Mouse (Mus musculus) CD4-positive, CD25-positive, alpha-beta regulatory T cell, adult 2 months (primary cell): Measurements from ENCODE around the gene Olfr1248.
"Not testable (repeated sequence)": the region's sequence is repeated elsewhere in the genome, so short reads cannot be mapped to it uniquely, and the experiment has no call there.

ENCODE experiments used
- DNase-seq: peaks from one replicate; pipeline ENCODE4 v3.0.0-alpha.2; 2012; ENCODE audit warnings: low read depth, low spot score

Olfr1248 gene

DNA sequence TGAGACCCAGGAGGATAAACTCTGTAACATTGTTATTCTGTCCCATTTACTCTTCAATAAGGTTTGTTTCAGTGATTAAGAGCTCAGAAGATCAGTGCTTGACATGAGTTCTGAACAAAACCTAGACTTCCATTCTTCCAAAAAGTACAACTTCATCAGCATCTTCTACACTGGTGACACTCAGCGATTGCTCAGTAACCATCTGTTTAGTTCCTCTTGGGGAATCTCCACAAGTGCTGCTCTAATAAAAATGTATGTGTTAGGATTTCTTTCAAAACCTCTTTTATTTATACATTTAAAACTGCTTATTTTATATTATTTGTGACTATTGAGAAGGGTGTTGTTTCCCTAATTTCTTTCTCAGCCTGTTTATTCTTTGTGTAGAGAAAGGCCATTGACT is at the start of gene Olfr1248:
Gene Olfr1248 (minus strand): TSS at position 101 of the 400 bp plus-strand sequence.
- DNase-seq, result not testable (repeated sequence)

- DNase-seq, result no peak
Observed at GRCm38 (mm10) chr2:89661367-89661766, 43.3 kb upstream of the Olfr1248 start, which contains the start of gene Olfr1250. Gene Olfr1250 (minus strand): TSS chr2:89661467.

DNA sequence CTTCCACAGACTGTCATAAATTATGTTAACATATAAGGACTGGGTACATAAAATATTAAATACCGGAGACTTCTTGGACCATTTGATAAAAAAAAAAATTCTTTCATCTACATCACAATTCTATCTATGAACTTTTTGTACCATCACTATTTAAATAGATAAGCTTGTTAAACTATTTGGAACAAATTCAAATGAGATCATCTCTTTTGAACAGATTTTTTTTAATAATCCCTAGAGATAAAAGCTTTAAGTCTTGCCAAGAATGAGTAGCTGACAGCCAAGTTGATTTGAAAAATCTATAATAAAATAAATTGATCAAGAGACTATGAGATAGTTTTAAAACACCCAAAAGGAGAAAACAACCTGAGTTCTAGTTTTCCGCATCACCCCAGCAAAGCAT is 16.8 kb upstream of the Olfr1248 start, which contains the start of gene Olfr1249:
Gene Olfr1249 (minus strand): TSS at position 101 of the 400 bp plus-strand sequence.
- DNase-seq, result no peak

- DNase-seq, result no peak
Observed at GRCm38 (mm10) chr2:89614030-89614429, 4.0 kb downstream of the Olfr1248 start, which contains the start of gene Olfr1247. Gene Olfr1247 (minus strand): TSS chr2:89614130.

DNA sequence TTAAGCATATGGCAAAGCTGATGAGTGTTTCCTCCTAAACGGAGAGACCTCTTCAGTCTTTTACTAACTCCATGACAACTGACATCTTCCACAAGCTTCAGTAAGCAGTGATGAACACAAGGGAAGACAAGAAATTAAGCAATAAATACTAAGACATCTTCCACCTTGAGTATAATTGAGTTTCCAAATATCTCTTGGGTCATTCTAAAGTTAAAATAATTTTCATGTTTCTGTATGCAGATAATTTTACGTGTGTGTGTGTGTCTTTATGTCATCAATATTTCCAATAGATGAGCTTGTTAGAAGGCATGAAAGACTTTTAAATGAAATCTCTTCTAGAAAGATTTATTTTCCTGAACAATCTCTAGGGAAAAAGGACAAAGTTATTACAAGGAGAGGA is 25.0 kb downstream of the Olfr1248 start, which contains the start of gene Olfr1246:
Gene Olfr1246 (minus strand): TSS at position 101 of the 400 bp plus-strand sequence.
- DNase-seq, result no peak

GRCm38 (mm10) chr2:89578347-89578746 is 39.7 kb downstream of the Olfr1248 start, which contains the start of gene Olfr1245:
Gene Olfr1245 (minus strand): TSS chr2:89578447.
- DNase-seq, result no peak
